Mouse (Mus musculus) bone marrow macrophage, adult 2 months (primary cell): ENCODE results near the gene Gapvd1. TPM values are rescaled to one million over a fixed set of nuclear protein-coding genes. Genes with fewer than 3 reads are reported as not detected.

Experiments used
- H3K27ac ChIP-seq: 2 replicates; pipeline ENCODE4 v1.5.1; 2012; ENCODE audit warnings: low read depth, low read length; ENCODE audit not compliant: insufficient read depth
- H3K4me1 ChIP-seq: 2 replicates; pipeline ENCODE4 v1.6.1; 2012; ENCODE audit warnings: low read length; ENCODE audit not compliant: control insufficient read depth, insufficient read depth
- H3K4me3 ChIP-seq: 2 replicates; pipeline ENCODE4 v1.5.1; 2012; ENCODE audit warnings: mild to moderate bottlenecking, low read length, moderate library complexity; ENCODE audit not compliant: insufficient read depth
- CTCF ChIP-seq: IDR thresholded peaks from 2 replicates; pipeline ENCODE4 v1.5.1; 2012; ENCODE audit warnings: low read depth, mild to moderate bottlenecking, low read length, moderate library complexity
- POLR2A ChIP-seq: IDR thresholded peaks from 2 replicates; pipeline ENCODE4 v1.6.1; 2012; ENCODE audit warnings: mild to moderate bottlenecking, low read depth, low read length, borderline replicate concordance
- polyA plus RNA-seq: library from polyadenylated mRNA; stranded (reverse); fragments of >200 nt; gene quantifications from 2 replicates; pipeline ENCODE4 v1.2.4, GENCODE M21; 2012; ENCODE audit not compliant: missing spikeins, insufficient read depth, insufficient read length

Gene Gapvd1
- polyA plus RNA-seq, 1 experiment: 98.7 TPM

DNA sequence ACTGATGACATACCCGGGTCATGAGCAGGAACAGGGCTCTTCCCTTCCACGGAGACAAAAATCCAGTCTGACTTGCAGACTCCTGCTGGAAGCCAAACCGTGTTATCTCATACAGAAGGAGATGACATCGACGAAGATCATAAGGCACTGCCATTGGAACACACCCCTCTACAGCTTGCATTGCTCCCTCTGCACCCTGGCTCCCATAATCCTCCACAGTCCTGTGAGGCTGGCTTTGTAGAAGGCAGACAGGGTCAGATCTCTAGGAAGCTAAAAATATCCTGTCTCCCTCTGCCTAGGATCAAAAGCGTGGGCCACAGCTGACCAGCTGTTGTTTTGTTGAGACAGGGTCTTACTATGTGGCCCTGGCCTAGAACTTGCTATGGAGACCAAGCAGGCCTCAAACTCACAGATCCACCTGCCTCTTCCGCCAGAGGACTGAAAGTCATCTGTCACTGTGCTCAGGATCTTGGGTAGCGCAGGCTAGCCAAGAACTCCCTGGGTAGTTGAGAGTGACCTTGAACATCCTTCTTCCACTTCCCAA is 85.8 kb downstream of the Gapvd1 start:
- TF ChIP-seq CTCF (no peak), POLR2A (no peak)
- Histone ChIP-seq H3K4me3 (no peak overlapping the region), H3K4me1 (no peaks in the 10 kb centered on the region), H3K27ac (no peak overlapping the region)

- Histone ChIP-seq H3K27ac (no peak overlapping the region), H3K4me3 (no peak overlapping the region), H3K4me1 (no peaks in the 10 kb centered on the region)
- TF ChIP-seq POLR2A: no peak
- no peak for TF ChIP-seq CTCF
These were observed 86.4 kb downstream of the Gapvd1 start for GRCm38 (mm10) chr2:34668440-34669191.

GRCm38 (mm10) chr2:34667820-34668219 is 87.2 kb downstream of the Gapvd1 start:
- Histone ChIP-seq H3K4me3 (no peak overlapping the region), H3K4me1 (no peaks in the 10 kb centered on the region), H3K27ac (no peak overlapping the region)
- TF ChIP-seq CTCF (no peak), POLR2A (no peak)

DNA sequence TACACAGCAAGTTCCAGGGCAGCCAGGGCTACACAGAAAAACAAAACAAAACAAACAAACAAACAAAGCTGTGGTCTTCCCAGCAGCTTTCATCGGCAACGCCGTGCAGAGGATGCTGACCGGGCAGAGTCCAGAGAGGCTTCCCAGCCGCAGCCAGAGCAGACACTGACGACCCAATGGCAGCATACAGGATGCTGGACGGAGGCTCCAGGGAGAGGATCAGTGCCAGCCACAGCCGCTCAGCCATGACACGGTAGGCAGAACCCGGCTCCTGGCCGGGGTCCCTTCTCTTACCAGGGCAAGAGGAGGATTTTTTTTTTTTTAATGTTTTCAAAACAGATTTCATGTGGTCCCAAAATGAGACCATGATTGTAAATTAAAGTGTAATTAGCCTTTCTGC is 107.6 kb downstream of the Gapvd1 start:
- Histone ChIP-seq H3K27ac (no peak overlapping the region), H3K4me3 (no peak overlapping the region), H3K4me1 (peaks cover 3% of the 10 kb centered on the region; the same call in 1 of the 2 replicates)
- TF ChIP-seq CTCF: no peak
- no peak for TF ChIP-seq POLR2A

DNA sequence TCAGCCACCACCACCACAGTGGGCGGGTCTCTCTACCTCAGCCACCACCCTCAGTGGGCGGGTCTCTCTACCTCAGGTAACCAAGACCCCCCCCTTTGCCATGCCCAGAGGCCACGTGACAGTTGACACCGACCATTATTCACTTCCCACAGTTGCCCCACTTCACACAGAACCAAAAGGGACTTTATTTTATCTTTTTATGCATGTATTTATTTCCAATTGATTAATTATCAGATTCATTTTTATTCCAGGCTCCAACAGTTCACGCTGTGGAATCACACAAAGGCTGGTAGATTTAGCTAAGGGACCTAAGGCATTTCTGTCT is 108.5 kb downstream of the Gapvd1 start:
- H3K4me1 ChIP-seq: peaks cover 3% of the 10 kb centered on the region; the same call in 1 of the 2 replicates
- peak overlapping the region; percentile 56; the same call in 1 of the 2 replicates for H3K4me3 ChIP-seq
- H3K27ac ChIP-seq: no peak overlapping the region
- TF ChIP-seq CTCF: no peak

GRCm38 (mm10) chr2:34645851-34646540 is 109.0 kb downstream of the Gapvd1 start:
- peaks cover 3% of the 10 kb centered on the region; the same call in 1 of the 2 replicates for H3K4me1 ChIP-seq
- TF ChIP-seq POLR2A (no peak), CTCF (0 out of 2 replicates have a peak, but pooled peaks have one; percentile 26)
- peak overlapping the region; percentile 56 for H3K4me3 ChIP-seq
- no peak overlapping the region for H3K27ac ChIP-seq

GRCm38 (mm10) chr2:34644571-34645526 is 110.2 kb downstream of the Gapvd1 start:
- H3K27ac ChIP-seq: no peak overlapping the region

GRCm38 (mm10) chr2:34642351-34642750 is 112.7 kb downstream of the Gapvd1 start:
- H3K27ac ChIP-seq: no peak overlapping the region
- peaks cover 3% of the 10 kb centered on the region; the same call in 1 of the 2 replicates for H3K4me1 ChIP-seq
- no peak for TF ChIP-seq POLR2A
- peak; percentile 55 for TF ChIP-seq CTCF
- H3K4me3 ChIP-seq: no peak overlapping the region

More at GRCm38 (mm10) chr2:34644571-34645526, 110.2 kb downstream of the Gapvd1 start:
- peaks cover 3% of the 10 kb centered on the region; the same call in 1 of the 2 replicates for H3K4me1 ChIP-seq
- no peak overlapping the region for H3K4me3 ChIP-seq
- TF ChIP-seq CTCF (peak; percentile 43), POLR2A (no peak)

- Histone ChIP-seq H3K4me3 (no peak overlapping the region), H3K27ac (no peak overlapping the region), H3K4me1 (peaks cover under 1% of the 10 kb centered on the region; the same call in 1 of the 2 replicates)
- TF ChIP-seq POLR2A (no peak), CTCF (no peak)
These were observed 115.3 kb downstream of the Gapvd1 start for GRCm38 (mm10) chr2:34639725-34640124.
